15 mouse cellular contexts compared by ENCODE assay signal in genomic region chr9:67165486-67165885, GRCm38 (mm10).
"Had no signal": no experiment of that assay in that cellular context is flagged by ENCODE, and none has a peak within 500 bp of the region (broad histone marks: within the 10 kb centered on the region; RNA-seq: fewer than 3 reads in every experiment).

No protein-coding gene starts in this region.

- DNase-seq: heart, postnatal 10 days; heart, postnatal 14 days; heart, postnatal 36 days; kidney, adult 11 months; kidney, adult 18-20 months; kidney, adult 2 months; kidney, adult 8-10 months; kidney, adult 9 months; kidney, postnatal 10 days; kidney, postnatal 14 days; kidney, postnatal 25 days; kidney, postnatal 36 days; kidney, postnatal 4 days; layer of hippocampus, adult 9-11 months; layer of hippocampus, postnatal 36 days had no signal
